In genomic region chr5:111205817-111206216, GRCm38 (mm10) we compare ENCODE assay signal across 10 mouse cellular contexts.
DNase-seq lines count a peak whose midpoint lies in the region; ATAC-seq and TF ChIP-seq lines count a peak whose summit lies in the region.
"Had no signal": no experiment of that assay in that cellular context is flagged by ENCODE, and none has a peak within 500 bp of the region (broad histone marks: within the 10 kb centered on the region; RNA-seq: fewer than 3 reads in every experiment).

No protein-coding gene starts in this region.

- peak overlapping the region; percentile 40 for H3K27ac ChIP-seq in heart, adult 2 months
- no peak overlapping the region for H3K27ac ChIP-seq in heart, embryonic 11.5 days (ENCODE audit: low read depth, low read length)
- H3K27ac ChIP-seq in hindbrain, postnatal 0 days = 0 out of 2 replicates have a peak overlapping the region, but pooled peaks have one; percentile 29
- 0 out of 2 replicates have a peak overlapping the region, but pooled peaks have one; percentile 13 for H3K27ac ChIP-seq in stomach, postnatal 0 days (replicated peaks)
- H3K27ac ChIP-seq: macrophage had no signal

- ATAC-seq in heart, embryonic 11.5 days (replicated peaks; ENCODE audit: insufficient number of reproducible peaks, low FRiP score, low TSS enrichment) = no peak
- ATAC-seq in megakaryocyte, adult 5-6 weeks (ENCODE audit: poor library complexity, severe bottlenecking) = no peak
- ATAC-seq in hindbrain, postnatal 0 days = no peak
- ATAC-seq in stomach, postnatal 0 days (ENCODE audit: low FRiP score, low TSS enrichment) = no peak

- no peak for TF ChIP-seq POLR2A in heart, adult 2 months (IDR thresholded peaks at IDR 0.05; ENCODE audit: insufficient read depth, low read depth, low read length)

- no peak for DNase-seq in heart, adult 2 months
- no peak for DNase-seq in hindbrain, postnatal 0 days (ENCODE audit: low spot score)
- no peak for DNase-seq in stomach, postnatal 0 days (ENCODE audit: low spot score)
- no peak for DNase-seq in gastrocnemius, postnatal 4 days (ENCODE audit: low spot score in 2 of 2)
- no peak for DNase-seq in right cerebral cortex, postnatal 14 days
- DNase-seq: left cerebral cortex, postnatal 4 days had no signal

- WGBS in heart, adult 2 months = 32% methylated on average over 4 of the region's 4 CpGs
- 39% methylated on average over 4 of the region's 4 CpGs for WGBS in heart, embryonic 11.5 days (ENCODE audit: insufficient replicate concordance)
- WGBS in hindbrain, postnatal 0 days = 43% methylated on average over 4 of the region's 4 CpGs
- WGBS in stomach, postnatal 0 days = 26% methylated on average over 4 of the region's 4 CpGs

- H3K9me3 ChIP-seq in heart, embryonic 11.5 days (replicated peaks; ENCODE audit: control insufficient read depth, low read length) = no peaks in the 10 kb centered on the region
- no peaks in the 10 kb centered on the region for H3K9me3 ChIP-seq in megakaryocyte, embryonic 14.5 days
- no peaks in the 10 kb centered on the region for H3K9me3 ChIP-seq in hindbrain, postnatal 0 days (ENCODE audit: low read length)
- no peaks in the 10 kb centered on the region for H3K9me3 ChIP-seq in stomach, postnatal 0 days (ENCODE audit: control insufficient read depth, low read length)

- no peak for TF ChIP-seq EP300 in heart, adult 2 months (IDR thresholded peaks at IDR 0.05; ENCODE audit: insufficient read depth, low read depth, low read length)
- TF ChIP-seq EP300 in stomach, postnatal 0 days (optimal IDR thresholded peaks at IDR 0.05) = no peak

- no peak overlapping the region for H3K9ac ChIP-seq in heart, adult 2 months (ENCODE audit: low read depth, low read length)
- no peak overlapping the region for H3K9ac ChIP-seq in heart, embryonic 11.5 days (ENCODE audit: low read depth, low read length)
- no peak overlapping the region for H3K9ac ChIP-seq in hindbrain, postnatal 0 days (replicated peaks; ENCODE audit: low read length)
- H3K9ac ChIP-seq in stomach, postnatal 0 days (ENCODE audit: low read length) = no peak overlapping the region

- H3K79me2 ChIP-seq in heart, adult 2 months (replicated peaks; ENCODE audit: control insufficient read depth, insufficient read depth, low read length) = no peaks in the 10 kb centered on the region

- no peak overlapping the region for H3K4me2 ChIP-seq in heart, embryonic 11.5 days
- no peak overlapping the region for H3K4me2 ChIP-seq in hindbrain, postnatal 0 days (ENCODE audit: low read depth, low read length)
- H3K4me2 ChIP-seq in stomach, postnatal 0 days (replicated peaks; ENCODE audit: low read depth) = no peak overlapping the region

- intact Hi-C loops in heart, adult 2 months (cut with DNase I) = loop anchor here (5.0 kb wide), 1 partner anchor 364 kb away; no protein-coding TSS in a partner anchor

- no peaks in the 10 kb centered on the region for H3K27me3 ChIP-seq in heart, adult 2 months (ENCODE audit: control insufficient read depth, insufficient read depth, low read length)
- H3K27me3 ChIP-seq in heart, embryonic 11.5 days (ENCODE audit: control insufficient read depth, insufficient read depth, low read length) = peaks cover 5% of the 10 kb centered on the region; the same call in 1 of the 2 replicates
- H3K27me3 ChIP-seq in megakaryocyte, embryonic 14.5 days (replicated peaks) = peaks cover 57% of the 10 kb centered on the region
- no peaks in the 10 kb centered on the region for H3K27me3 ChIP-seq in hindbrain, postnatal 0 days (ENCODE audit: insufficient read depth, low read length)
- no peaks in the 10 kb centered on the region for H3K27me3 ChIP-seq in stomach, postnatal 0 days (ENCODE audit: control insufficient read depth, insufficient read depth, low read length)

- H3K4me3 ChIP-seq in heart, adult 2 months = no peak overlapping the region
- H3K4me3 ChIP-seq in heart, embryonic 11.5 days (ENCODE audit: low read depth, low read length) = no peak overlapping the region
- peak overlapping the region; percentile 39 for H3K4me3 ChIP-seq in megakaryocyte, embryonic 14.5 days (replicated peaks)
- no peak overlapping the region for H3K4me3 ChIP-seq in hindbrain, postnatal 0 days (ENCODE audit: low read length)
- H3K4me3 ChIP-seq in stomach, postnatal 0 days (ENCODE audit: low read depth, low read length) = no peak overlapping the region

- TF ChIP-seq CTCF in heart, adult 2 months (IDR thresholded peaks at IDR 0.05) = no peak
- no peak for TF ChIP-seq CTCF in hindbrain, postnatal 0 days (IDR thresholded peaks at IDR 0.05; ENCODE audit: low read depth)
- TF ChIP-seq CTCF in stomach, postnatal 0 days (IDR thresholded peaks at IDR 0.05; ENCODE audit: low read depth) = no peak

- peaks cover 22% of the 10 kb centered on the region for H3K4me1 ChIP-seq in heart, adult 2 months (ENCODE audit: control insufficient read depth, insufficient read depth, low read length)
- H3K4me1 ChIP-seq in heart, embryonic 11.5 days (ENCODE audit: control insufficient read depth, insufficient read depth, low read length) = peaks cover 11% of the 10 kb centered on the region
- peaks cover 47% of the 10 kb centered on the region for H3K4me1 ChIP-seq in megakaryocyte, embryonic 14.5 days
- H3K4me1 ChIP-seq in hindbrain, postnatal 0 days (ENCODE audit: insufficient read depth, low read length) = peaks cover 31% of the 10 kb centered on the region
- no peaks in the 10 kb centered on the region for H3K4me1 ChIP-seq in stomach, postnatal 0 days (replicated peaks; ENCODE audit: control insufficient read depth, insufficient read depth)

- no peaks in the 10 kb centered on the region; the same call in 1 of the 2 replicates for H3K36me3 ChIP-seq in heart, adult 2 months (ENCODE audit: control insufficient read depth, insufficient read depth, low read length)
- H3K36me3 ChIP-seq in heart, embryonic 11.5 days (ENCODE audit: control insufficient read depth, insufficient read depth, low read length) = no peaks in the 10 kb centered on the region
- no peaks in the 10 kb centered on the region for H3K36me3 ChIP-seq in megakaryocyte, embryonic 14.5 days (replicated peaks; ENCODE audit: low read length)
- H3K36me3 ChIP-seq in hindbrain, postnatal 0 days (ENCODE audit: insufficient read depth, low read length) = no peaks in the 10 kb centered on the region
- no peaks in the 10 kb centered on the region for H3K36me3 ChIP-seq in stomach, postnatal 0 days (ENCODE audit: control insufficient read depth, insufficient read depth, low read length)
